Mouse (Mus musculus) heart, embryonic 14.5 days (tissue): Measurements from ENCODE around the gene Cdc25a. TPM values are rescaled to one million over a fixed set of nuclear protein-coding genes. Genes with fewer than 3 reads are reported as not detected.

Source experiments
- ATAC-seq: fragments of 200-750 bp; cut with Nextera tagmentation; 2 replicates; pipeline ENCODE4 v1.8.0; 2017; ENCODE audit warnings: low read depth, moderate TSS enrichment; ENCODE audit not compliant: insufficient number of reproducible peaks, insufficient read depth, low FRiP score
- H3K27ac ChIP-seq, 2 experiments: fragments of 200-500 bp in 1 of 2; fragments of 300-500 bp in 1 of 2; sonication (generic) in 1 of 2; replicated peaks in 1 of 2; 2 replicates each; pipeline ENCODE4 v1.5.1; 2012 to 2014; ENCODE audit warnings: low read depth in 2 of 2, low read length in 2 of 2, control low read depth in 1 of 2, mild to moderate bottlenecking in 1 of 2, mixed read lengths in 1 of 2; ENCODE audit not compliant: control insufficient read depth in 1 of 2, insufficient read depth in 1 of 2
- H3K27me3 ChIP-seq: fragments of 300-500 bp; sonication (generic); 2 replicates; pipeline ENCODE4 v1.6.1; 2014; ENCODE audit warnings: mild to moderate bottlenecking, low read length, control low read depth; ENCODE audit not compliant: control insufficient read depth, insufficient read depth
- H3K36me3 ChIP-seq: fragments of 300-500 bp; sonication (generic); 2 replicates; pipeline ENCODE4 v1.6.1; 2014; ENCODE audit warnings: mild to moderate bottlenecking, control low read depth, low read length, mixed read lengths; ENCODE audit not compliant: control insufficient read depth, insufficient read depth
- H3K4me1 ChIP-seq, 2 experiments: fragments of 200-500 bp in 1 of 2; fragments of 300-500 bp in 1 of 2; sonication (generic) in 1 of 2; 2 replicates each; pipeline ENCODE4 v1.6.1; 2012 to 2014; ENCODE audit warnings: low read length in 2 of 2, control low read depth in 1 of 2, mixed read lengths in 1 of 2; ENCODE audit not compliant: control insufficient read depth in 2 of 2, insufficient read depth in 2 of 2
- H3K4me2 ChIP-seq: fragments of 300-500 bp; sonication (generic); 2 replicates; pipeline ENCODE4 v1.6.1; 2014; ENCODE audit warnings: mild to moderate bottlenecking, low read length
- H3K4me3 ChIP-seq, 2 experiments: fragments of 200-500 bp in 1 of 2; fragments of 300-500 bp in 1 of 2; sonication (generic) in 1 of 2; 2 replicates each; pipeline ENCODE4 v1.5.1; 2012 to 2014; ENCODE audit warnings: low read length in 2 of 2, mild to moderate bottlenecking in 2 of 2, control low read depth in 1 of 2, low read depth in 1 of 2, moderate library complexity in 1 of 2; ENCODE audit not compliant: control insufficient read depth in 1 of 2, insufficient read depth in 1 of 2
- H3K9ac ChIP-seq: fragments of 300-500 bp; sonication (generic); 2 replicates; pipeline ENCODE4 v1.6.1; 2014; ENCODE audit warnings: mild to moderate bottlenecking, low read length
- H3K9me3 ChIP-seq: fragments of 300-500 bp; sonication (generic); 2 replicates; pipeline ENCODE4 v1.6.1; 2016; ENCODE audit warnings: low read length, control low read depth; ENCODE audit not compliant: control insufficient read depth
- WGBS: fragments of 180-500 bp; shearing (Covaris S2); extraction: QIAGEN DNeasy Blood & Tissue Kit; methylation state at CpG from one replicate; pipeline ENCODE4 v1.1.7; 2014; 5-methylcytosine and 5-hydroxymethylcytosine counted together
- polyA plus RNA-seq: library from polyadenylated mRNA; unstranded; fragments of >200 nt; fragmentation: Nextera tagmentation; extraction: Ambion mirVana; gene quantifications from 2 replicates; pipeline ENCODE4 v1.2.1, GENCODE M21; 2014

Cdc25a gene
- polyA plus RNA-seq, 1 experiment from 2014 or later: 14.9 TPM

DNA sequence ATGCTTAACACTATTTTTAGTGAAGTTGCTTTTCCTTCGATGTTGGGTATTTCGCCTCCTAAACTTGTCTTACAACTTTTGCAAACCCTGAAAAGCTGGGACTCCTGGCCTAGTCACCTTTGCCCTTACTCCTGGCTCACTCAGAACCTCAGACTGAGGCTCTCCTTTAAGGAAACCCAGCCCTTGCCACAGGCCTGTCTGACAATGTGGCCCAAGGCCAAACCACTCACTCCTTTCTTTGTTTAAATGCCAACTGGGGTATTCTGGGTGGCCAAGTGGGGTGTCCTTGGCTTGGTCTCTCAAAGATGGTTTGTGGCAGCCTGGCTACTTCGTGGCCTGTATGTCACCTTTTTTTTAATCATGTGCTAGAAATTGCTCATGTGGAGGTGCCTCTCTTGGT, 1.4 kb downstream of the Cdc25a start:
- Histone ChIP-seq H3K4me3 (peak overlapping the region; percentile 70 to 97), H3K36me3 (peaks cover 47% of the 10 kb centered on the region), H3K27me3 (no peaks in the 10 kb centered on the region), H3K9me3 (no peaks in the 10 kb centered on the region), H3K9ac (peak overlapping the region; percentile 97), H3K4me1 (peaks cover 9 to 10% of the 10 kb centered on the region in 2 experiments; a peak in 3 of 4 replicates), H3K4me2 (peak overlapping the region; percentile 67), H3K27ac (peak overlapping the region; percentile 40 to 89; a peak in 2 of 4 replicates)
- no peak for ATAC-seq
- WGBS: 7% methylated on average over 3 of the region's 3 CpGs

GRCm38 (mm10) chr9:109877666-109878065, 2.3 kb downstream of the Cdc25a start:
- ATAC-seq: no peak
- Histone ChIP-seq H3K4me3 (peak overlapping the region in 1 of 2 experiments; percentile 97; a peak in 2 of 4 replicates), H3K4me2 (peak overlapping the region; percentile 67), H3K9me3 (no peaks in the 10 kb centered on the region), H3K9ac (peak overlapping the region; percentile 97; the same call in 1 of the 2 replicates), H3K27me3 (no peaks in the 10 kb centered on the region), H3K27ac (no peak overlapping the region), H3K36me3 (peaks cover 56% of the 10 kb centered on the region), H3K4me1 (peaks cover 9 to 10% of the 10 kb centered on the region in 2 experiments; a peak in 3 of 4 replicates)
- WGBS: 88% methylated on average over 5 of the region's 5 CpGs

- Histone ChIP-seq H3K27me3 (no peaks in the 10 kb centered on the region), H3K9me3 (no peaks in the 10 kb centered on the region), H3K27ac (no peak overlapping the region), H3K4me3 (no peak overlapping the region), H3K36me3 (peaks cover 73% of the 10 kb centered on the region), H3K4me2 (no peak overlapping the region), H3K9ac (no peak overlapping the region), H3K4me1 (peaks cover 9 to 10% of the 10 kb centered on the region in 2 experiments; a peak in 3 of 4 replicates)
- 91% methylated on average over 1 of the region's 1 CpGs for WGBS
- ATAC-seq: no peak
Measured at GRCm38 (mm10) chr9:109879305-109879704, 3.9 kb downstream of the Cdc25a start.

GRCm38 (mm10) chr9:109886259-109886658, 10.9 kb downstream of the Cdc25a start:
- Histone ChIP-seq H3K9ac (no peak overlapping the region), H3K4me1 (peaks cover 0 to 8% of the 10 kb centered on the region in 2 experiments; a peak in 2 of 4 replicates), H3K36me3 (peaks cover 100% of the 10 kb centered on the region), H3K27ac (no peak overlapping the region), H3K9me3 (no peaks in the 10 kb centered on the region), H3K4me2 (no peak overlapping the region), H3K4me3 (no peak overlapping the region), H3K27me3 (no peaks in the 10 kb centered on the region)
- ATAC-seq: no peak
- WGBS: 55% methylated on average over 4 of the region's 4 CpGs

- Histone ChIP-seq H3K27ac (no peak overlapping the region), H3K9ac (no peak overlapping the region), H3K27me3 (no peaks in the 10 kb centered on the region), H3K9me3 (no peaks in the 10 kb centered on the region), H3K4me2 (no peak overlapping the region), H3K4me3 (no peak overlapping the region), H3K36me3 (peaks cover 100% of the 10 kb centered on the region), H3K4me1 (peaks cover 0 to 8% of the 10 kb centered on the region in 2 experiments; a peak in 2 of 4 replicates)
- WGBS: 92% methylated on average over 5 of the region's 5 CpGs
- no peak for ATAC-seq
Measured at GRCm38 (mm10) chr9:109887321-109887720, 11.9 kb downstream of the Cdc25a start.

DNA sequence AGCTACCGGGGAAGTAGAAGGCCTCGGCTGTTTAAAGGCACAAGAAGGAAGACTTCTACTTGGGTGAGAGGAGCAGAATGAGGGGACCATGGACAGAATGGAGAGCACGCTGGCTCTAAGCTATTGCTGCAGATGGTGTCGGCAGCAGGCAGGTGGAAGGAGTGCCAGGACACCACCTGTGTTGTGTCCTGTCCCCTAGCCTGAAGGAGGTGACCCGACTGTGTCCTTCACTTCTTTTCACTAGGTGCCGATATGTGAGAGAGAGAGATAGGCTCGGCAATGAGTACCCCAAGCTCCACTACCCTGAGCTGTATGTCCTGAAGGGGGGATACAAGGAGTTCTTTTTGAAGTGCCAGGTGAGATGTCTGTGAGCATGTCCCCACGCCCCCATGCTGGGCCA, 16.1 kb downstream of the Cdc25a start:
- H3K9ac ChIP-seq: no peak overlapping the region
- no peak overlapping the region for H3K27ac ChIP-seq
- H3K4me2 ChIP-seq: no peak overlapping the region
- ATAC-seq: no peak
- no peak overlapping the region for H3K4me3 ChIP-seq
- H3K27me3 ChIP-seq: no peaks in the 10 kb centered on the region
- WGBS: 82% methylated on average over 8 of the region's 8 CpGs
- no peaks in the 10 kb centered on the region for H3K9me3 ChIP-seq
- H3K36me3 ChIP-seq: peaks cover 80% of the 10 kb centered on the region
- H3K4me1 ChIP-seq: peaks cover 2 to 6% of the 10 kb centered on the region in 2 experiments; a peak in 3 of 4 replicates

- Histone ChIP-seq H3K36me3 (peaks cover 67% of the 10 kb centered on the region), H3K9ac (no peak overlapping the region), H3K4me2 (no peak overlapping the region), H3K9me3 (no peaks in the 10 kb centered on the region), H3K4me1 (peaks cover 3 to 6% of the 10 kb centered on the region in 2 experiments; a peak in 3 of 4 replicates), H3K27me3 (no peaks in the 10 kb centered on the region), H3K4me3 (no peak overlapping the region), H3K27ac (no peak overlapping the region)
- ATAC-seq: no peak
- 57% methylated on average over 5 of the region's 5 CpGs for WGBS
Measured at GRCm38 (mm10) chr9:109892651-109893250, 17.4 kb downstream of the Cdc25a start.
